Mouse (Mus musculus): ENCODE measurements around the gene Plbd2. TPM values are rescaled to one million over a fixed set of nuclear protein-coding genes. Genes with fewer than 3 reads are reported as not detected.

The Plbd2 gene
- polyA plus RNA-seq, 1 experiment from 2014 or later = 44.1 TPM

GRCm38 (mm10) chr5:120527296-120527964, 24.0 kb upstream of the Plbd2 start:
- H3K36me3 ChIP-seq (ENCODE audit: control insufficient read depth, insufficient read depth) = peaks cover 2% of the 10 kb centered on the region; the same call in 1 of the 2 replicates
- no peaks in the 10 kb centered on the region for H3K4me1 ChIP-seq (ENCODE audit: control insufficient read depth, insufficient read depth, low read length)
- H3K27ac ChIP-seq (ENCODE audit: low read length) = no peak overlapping the region
- no peaks in the 10 kb centered on the region for H3K9me3 ChIP-seq (replicated peaks; ENCODE audit: control insufficient read depth, low read length)
- no peak for ATAC-seq (replicated peaks; ENCODE audit: extremely low read depth, insufficient read depth, low FRiP score)
- no peaks in the 10 kb centered on the region for H3K27me3 ChIP-seq (ENCODE audit: control insufficient read depth, insufficient read depth, low read length)
- H3K4me3 ChIP-seq (ENCODE audit: low read length) = no peak overlapping the region
- H3K4me2 ChIP-seq (ENCODE audit: low read depth, low read length) = no peak overlapping the region
- 83% methylated on average over 17 of the region's 20 CpGs for WGBS
- H3K9ac ChIP-seq (ENCODE audit: low read length) = no peak overlapping the region

- H3K4me2 ChIP-seq (ENCODE audit: low read depth, low read length) = no peak overlapping the region
- no peak overlapping the region for H3K27ac ChIP-seq (ENCODE audit: low read length)
- H3K4me1 ChIP-seq (ENCODE audit: control insufficient read depth, insufficient read depth, low read length) = no peaks in the 10 kb centered on the region
- no peak overlapping the region for H3K9ac ChIP-seq (ENCODE audit: low read length)
- 79% methylated on average over 11 of the region's 11 CpGs for WGBS
- no peaks in the 10 kb centered on the region for H3K27me3 ChIP-seq (ENCODE audit: control insufficient read depth, insufficient read depth, low read length)
- ATAC-seq (replicated peaks; ENCODE audit: extremely low read depth, insufficient read depth, low FRiP score) = no peak
- no peak overlapping the region for H3K4me3 ChIP-seq (ENCODE audit: low read length)
- H3K9me3 ChIP-seq (replicated peaks; ENCODE audit: control insufficient read depth, low read length) = no peaks in the 10 kb centered on the region
- H3K36me3 ChIP-seq (ENCODE audit: control insufficient read depth, insufficient read depth) = peaks cover 6% of the 10 kb centered on the region; the same call in 1 of the 2 replicates
Observed at GRCm38 (mm10) chr5:120526311-120526710, 22.9 kb upstream of the Plbd2 start.

DNA sequence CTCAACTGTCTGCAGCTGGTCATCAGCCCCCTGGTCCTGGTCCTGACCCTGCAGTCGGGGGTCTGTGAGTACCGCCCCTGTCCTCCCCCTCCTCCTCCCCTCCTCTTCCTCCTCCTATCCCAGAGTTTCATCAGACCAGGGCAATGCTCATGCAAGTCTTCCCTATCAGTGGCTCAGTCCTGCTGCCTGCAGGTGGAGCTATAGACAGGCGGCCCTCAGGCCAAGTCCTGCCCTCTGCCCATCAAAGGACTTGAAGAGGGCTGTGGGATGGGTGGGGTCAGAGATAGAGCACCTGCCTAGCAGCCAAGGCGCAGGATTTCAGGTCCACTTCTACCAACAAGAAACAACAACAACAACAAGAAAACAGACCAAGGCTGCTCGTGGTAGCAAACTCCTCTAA, 22.3 kb upstream of the Plbd2 start:
- H3K36me3 ChIP-seq (ENCODE audit: control insufficient read depth, insufficient read depth) = peaks cover 6% of the 10 kb centered on the region; the same call in 1 of the 2 replicates
- H3K4me2 ChIP-seq (ENCODE audit: low read depth, low read length) = no peak overlapping the region
- WGBS = 42% methylated on average over 5 of the region's 5 CpGs
- H3K27me3 ChIP-seq (ENCODE audit: control insufficient read depth, insufficient read depth, low read length) = no peaks in the 10 kb centered on the region
- no peak overlapping the region for H3K27ac ChIP-seq (ENCODE audit: low read length)
- H3K4me3 ChIP-seq (ENCODE audit: low read length) = no peak overlapping the region
- ATAC-seq (replicated peaks; ENCODE audit: extremely low read depth, insufficient read depth, low FRiP score) = no peak
- no peak overlapping the region for H3K9ac ChIP-seq (ENCODE audit: low read length)
- H3K4me1 ChIP-seq (ENCODE audit: control insufficient read depth, insufficient read depth, low read length) = no peaks in the 10 kb centered on the region
- H3K9me3 ChIP-seq (replicated peaks; ENCODE audit: control insufficient read depth, low read length) = no peaks in the 10 kb centered on the region

- no peaks in the 10 kb centered on the region for H3K9me3 ChIP-seq (replicated peaks; ENCODE audit: control insufficient read depth, low read length)
- 94% methylated on average over 2 of the region's 2 CpGs for WGBS
- H3K27me3 ChIP-seq (ENCODE audit: control insufficient read depth, insufficient read depth, low read length) = no peaks in the 10 kb centered on the region
Observed at GRCm38 (mm10) chr5:120524736-120525135, 21.3 kb upstream of the Plbd2 start.

GRCm38 (mm10) chr5:120522649-120523048, 19.2 kb upstream of the Plbd2 start:
- H3K4me3 ChIP-seq (ENCODE audit: low read length) = no peak overlapping the region
- WGBS = 69% methylated on average over 3 of the region's 3 CpGs
- H3K27me3 ChIP-seq (ENCODE audit: control insufficient read depth, insufficient read depth, low read length) = no peaks in the 10 kb centered on the region
- H3K36me3 ChIP-seq (ENCODE audit: control insufficient read depth, insufficient read depth) = 0 out of 2 replicates have a peak, but pooled peaks cover 4% of the 10 kb centered on the region
- no peak overlapping the region for H3K9ac ChIP-seq (ENCODE audit: low read length)
- H3K4me2 ChIP-seq (ENCODE audit: low read depth, low read length) = no peak overlapping the region
- H3K4me1 ChIP-seq (ENCODE audit: control insufficient read depth, insufficient read depth, low read length) = no peaks in the 10 kb centered on the region
- ATAC-seq (replicated peaks; ENCODE audit: extremely low read depth, insufficient read depth, low FRiP score) = no peak
- no peak overlapping the region for H3K27ac ChIP-seq (ENCODE audit: low read length)
- H3K9me3 ChIP-seq (replicated peaks; ENCODE audit: control insufficient read depth, low read length) = no peaks in the 10 kb centered on the region

More at GRCm38 (mm10) chr5:120524736-120525135, 21.3 kb upstream of the Plbd2 start:
- no peak overlapping the region for H3K9ac ChIP-seq (ENCODE audit: low read length)
- no peak for ATAC-seq (replicated peaks; ENCODE audit: extremely low read depth, insufficient read depth, low FRiP score)
- H3K36me3 ChIP-seq (ENCODE audit: control insufficient read depth, insufficient read depth) = peaks cover 6% of the 10 kb centered on the region; the same call in 1 of the 2 replicates
- H3K4me1 ChIP-seq (ENCODE audit: control insufficient read depth, insufficient read depth, low read length) = no peaks in the 10 kb centered on the region
- H3K27ac ChIP-seq (ENCODE audit: low read length) = no peak overlapping the region
- H3K4me3 ChIP-seq (ENCODE audit: low read length) = no peak overlapping the region
- no peak overlapping the region for H3K4me2 ChIP-seq (ENCODE audit: low read depth, low read length)

- 50% methylated on average over 9 of the region's 9 CpGs for WGBS
- Histone ChIP-seq H3K4me3 (ENCODE audit: low read length) (no peak overlapping the region), H3K4me1 (ENCODE audit: control insufficient read depth, insufficient read depth, low read length) (peaks cover 22% of the 10 kb centered on the region), H3K4me2 (ENCODE audit: low read depth, low read length) (no peak overlapping the region), H3K27me3 (ENCODE audit: control insufficient read depth, insufficient read depth, low read length) (no peaks in the 10 kb centered on the region), H3K9ac (ENCODE audit: low read length) (no peak overlapping the region), H3K27ac (ENCODE audit: low read length) (no peak overlapping the region), H3K36me3 (ENCODE audit: control insufficient read depth, insufficient read depth) (0 out of 2 replicates have a peak, but pooled peaks cover 4% of the 10 kb centered on the region), H3K9me3 (replicated peaks; ENCODE audit: control insufficient read depth, low read length) (no peaks in the 10 kb centered on the region)
- no peak; the same call in 1 of the 2 replicates for ATAC-seq (replicated peaks; ENCODE audit: extremely low read depth, insufficient read depth, low FRiP score)
Observed at GRCm38 (mm10) chr5:120517552-120517951, 14.1 kb upstream of the Plbd2 start.

- Histone ChIP-seq H3K27ac (ENCODE audit: low read length) (no peak overlapping the region; the same call in 1 of the 2 replicates), H3K36me3 (ENCODE audit: control insufficient read depth, insufficient read depth) (no peaks in the 10 kb centered on the region), H3K4me2 (ENCODE audit: low read depth, low read length) (no peak overlapping the region), H3K9me3 (replicated peaks; ENCODE audit: control insufficient read depth, low read length) (no peaks in the 10 kb centered on the region), H3K4me1 (ENCODE audit: control insufficient read depth, insufficient read depth, low read length) (peaks cover 22% of the 10 kb centered on the region), H3K9ac (ENCODE audit: low read length) (peak overlapping the region; percentile 50), H3K4me3 (ENCODE audit: low read length) (no peak overlapping the region), H3K27me3 (ENCODE audit: control insufficient read depth, insufficient read depth, low read length) (no peaks in the 10 kb centered on the region)
- no peak for ATAC-seq (replicated peaks; ENCODE audit: extremely low read depth, insufficient read depth, low FRiP score)
- 45% methylated on average over 15 of the region's 15 CpGs for WGBS
Observed at GRCm38 (mm10) chr5:120516221-120516984, 13.0 kb upstream of the Plbd2 start.

GRCm38 (mm10) chr5:120515451-120515850, 12.0 kb upstream of the Plbd2 start:
- Histone ChIP-seq H3K27me3 (ENCODE audit: control insufficient read depth, insufficient read depth, low read length) (no peaks in the 10 kb centered on the region), H3K4me1 (ENCODE audit: control insufficient read depth, insufficient read depth, low read length) (peaks cover 22% of the 10 kb centered on the region), H3K27ac (ENCODE audit: low read length) (no peak overlapping the region), H3K9ac (ENCODE audit: low read length) (no peak overlapping the region), H3K4me3 (ENCODE audit: low read length) (no peak overlapping the region), H3K9me3 (replicated peaks; ENCODE audit: control insufficient read depth, low read length) (no peaks in the 10 kb centered on the region), H3K36me3 (ENCODE audit: control insufficient read depth, insufficient read depth) (no peaks in the 10 kb centered on the region), H3K4me2 (ENCODE audit: low read depth, low read length) (no peak overlapping the region)
- ATAC-seq (replicated peaks; ENCODE audit: extremely low read depth, insufficient read depth, low FRiP score) = no peak
- WGBS = 70% methylated on average over 7 of the region's 7 CpGs

GRCm38 (mm10) chr5:120514754-120515153, 11.3 kb upstream of the Plbd2 start:
- no peaks in the 10 kb centered on the region for H3K36me3 ChIP-seq (ENCODE audit: control insufficient read depth, insufficient read depth)
- H3K9me3 ChIP-seq (replicated peaks; ENCODE audit: control insufficient read depth, low read length) = no peaks in the 10 kb centered on the region
- WGBS = 18% methylated on average over 4 of the region's 4 CpGs
- no peak overlapping the region for H3K9ac ChIP-seq (ENCODE audit: low read length)
- H3K4me3 ChIP-seq (ENCODE audit: low read length) = no peak overlapping the region
- no peak for ATAC-seq (replicated peaks; ENCODE audit: extremely low read depth, insufficient read depth, low FRiP score)
- peaks cover 22% of the 10 kb centered on the region for H3K4me1 ChIP-seq (ENCODE audit: control insufficient read depth, insufficient read depth, low read length)
- no peak overlapping the region for H3K4me2 ChIP-seq (ENCODE audit: low read depth, low read length)
- no peaks in the 10 kb centered on the region for H3K27me3 ChIP-seq (ENCODE audit: control insufficient read depth, insufficient read depth, low read length)
- H3K27ac ChIP-seq (ENCODE audit: low read length) = no peak overlapping the region
